Mouse (Mus musculus): ENCODE results near the gene Trak1. TPM values are rescaled to one million over a fixed set of nuclear protein-coding genes. Genes with fewer than 3 reads are reported as not detected.

Gene Trak1
- polyA plus RNA-seq, 1 experiment from 2014 or later, result 60.6 TPM

DNA sequence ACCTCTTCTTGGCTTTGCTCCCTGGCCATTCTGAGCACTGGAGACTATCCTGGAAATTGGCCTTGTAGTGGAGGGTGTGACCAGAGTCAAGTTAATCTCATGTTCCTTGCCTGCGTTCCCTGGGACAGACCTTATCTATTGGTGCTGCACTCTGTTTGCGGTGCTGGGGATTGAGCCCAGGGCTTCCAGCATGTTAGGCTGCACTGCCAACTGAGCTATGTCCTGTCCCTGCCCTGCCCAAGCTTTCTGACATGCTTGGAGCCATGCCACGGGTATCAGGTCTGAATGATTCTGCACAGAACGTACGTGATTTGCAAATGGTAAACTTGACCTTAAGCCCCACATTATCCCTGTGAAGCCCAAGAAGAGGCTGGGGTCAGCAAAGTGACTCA lies 77.6 kb downstream of the Trak1 start:
- peaks cover 24% of the 10 kb centered on the region for H3K4me1 ChIP-seq (ENCODE audit: control insufficient read depth, insufficient read depth, low read length)
- H3K27ac ChIP-seq (ENCODE audit: low read length), result no peak overlapping the region
- H3K9me3 ChIP-seq (replicated peaks; ENCODE audit: control insufficient read depth, low read length, poor library complexity, severe bottlenecking), result no peaks in the 10 kb centered on the region
- H3K9ac ChIP-seq (ENCODE audit: low read depth, low read length), result no peak overlapping the region
- H3K4me2 ChIP-seq (ENCODE audit: low read length), result no peak overlapping the region
- ATAC-seq, result no peak
- 88% methylated on average over 5 of the region's 5 CpGs for WGBS
- H3K36me3 ChIP-seq (ENCODE audit: control insufficient read depth, insufficient read depth, low read length), result no peaks in the 10 kb centered on the region
- H3K4me3 ChIP-seq (ENCODE audit: low read depth, low read length), result no peak overlapping the region
- no peaks in the 10 kb centered on the region for H3K27me3 ChIP-seq (ENCODE audit: control insufficient read depth, insufficient read depth, low read depth, low read length)

DNA sequence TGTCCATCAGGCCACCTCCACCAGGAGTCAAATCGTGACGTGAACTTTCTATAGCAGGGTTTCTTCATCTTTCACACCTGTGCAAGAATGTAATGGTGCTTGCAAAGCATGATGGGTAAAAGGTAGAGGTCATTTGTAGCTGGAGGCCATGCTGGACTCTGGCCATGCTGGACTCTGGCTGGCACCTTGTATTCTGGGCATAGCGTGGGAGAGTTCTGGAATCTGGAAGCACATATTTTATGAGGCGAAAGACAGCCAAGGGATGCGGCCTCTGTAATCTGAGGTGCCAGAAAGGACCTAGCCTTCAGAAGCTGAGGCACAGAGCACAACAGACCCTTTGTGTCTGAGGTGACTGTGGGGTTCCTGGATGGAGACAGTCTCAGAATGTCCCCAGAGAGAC lies 78.8 kb downstream of the Trak1 start:
- no peak overlapping the region for H3K4me2 ChIP-seq (ENCODE audit: low read length)
- no peak overlapping the region for H3K4me3 ChIP-seq (ENCODE audit: low read depth, low read length)
- ATAC-seq, result no peak
- H3K9me3 ChIP-seq (replicated peaks; ENCODE audit: control insufficient read depth, low read length, poor library complexity, severe bottlenecking), result no peaks in the 10 kb centered on the region
- no peak overlapping the region for H3K27ac ChIP-seq (ENCODE audit: low read length)
- no peaks in the 10 kb centered on the region for H3K36me3 ChIP-seq (ENCODE audit: control insufficient read depth, insufficient read depth, low read length)
- no peak overlapping the region for H3K9ac ChIP-seq (ENCODE audit: low read depth, low read length)
- no peaks in the 10 kb centered on the region for H3K27me3 ChIP-seq (ENCODE audit: control insufficient read depth, insufficient read depth, low read depth, low read length)
- H3K4me1 ChIP-seq (ENCODE audit: control insufficient read depth, insufficient read depth, low read length), result peaks cover 19% of the 10 kb centered on the region
- WGBS, result 86% methylated on average over 5 of the region's 5 CpGs

- Histone ChIP-seq H3K27ac (ENCODE audit: low read length) (no peak overlapping the region), H3K4me3 (ENCODE audit: low read depth, low read length) (no peak overlapping the region), H3K27me3 (ENCODE audit: control insufficient read depth, insufficient read depth, low read depth, low read length) (no peaks in the 10 kb centered on the region), H3K4me1 (ENCODE audit: control insufficient read depth, insufficient read depth, low read length) (peaks cover 12% of the 10 kb centered on the region), H3K9me3 (replicated peaks; ENCODE audit: control insufficient read depth, low read length, poor library complexity, severe bottlenecking) (no peaks in the 10 kb centered on the region), H3K4me2 (ENCODE audit: low read length) (no peak overlapping the region), H3K9ac (ENCODE audit: low read depth, low read length) (no peak overlapping the region), H3K36me3 (ENCODE audit: control insufficient read depth, insufficient read depth, low read length) (no peaks in the 10 kb centered on the region)
- ATAC-seq, result no peak
- 87% methylated on average over 8 of the region's 11 CpGs for WGBS
Observed at GRCm38 (mm10) chr9:121380310-121380920, 83.1 kb downstream of the Trak1 start.

GRCm38 (mm10) chr9:121381678-121382297 lies 84.5 kb downstream of the Trak1 start:
- no peaks in the 10 kb centered on the region for H3K36me3 ChIP-seq (ENCODE audit: control insufficient read depth, insufficient read depth, low read length)
- ATAC-seq, result no peak
- peaks cover 16% of the 10 kb centered on the region for H3K4me1 ChIP-seq (ENCODE audit: control insufficient read depth, insufficient read depth, low read length)
- H3K9me3 ChIP-seq (replicated peaks; ENCODE audit: control insufficient read depth, low read length, poor library complexity, severe bottlenecking), result no peaks in the 10 kb centered on the region
- no peak overlapping the region for H3K4me3 ChIP-seq (ENCODE audit: low read depth, low read length)
- no peak overlapping the region for H3K4me2 ChIP-seq (ENCODE audit: low read length)
- 69% methylated on average over 17 of the region's 17 CpGs for WGBS
- H3K9ac ChIP-seq (ENCODE audit: low read depth, low read length), result no peak overlapping the region
- no peak overlapping the region for H3K27ac ChIP-seq (ENCODE audit: low read length)
- H3K27me3 ChIP-seq (ENCODE audit: control insufficient read depth, insufficient read depth, low read depth, low read length), result no peaks in the 10 kb centered on the region

DNA sequence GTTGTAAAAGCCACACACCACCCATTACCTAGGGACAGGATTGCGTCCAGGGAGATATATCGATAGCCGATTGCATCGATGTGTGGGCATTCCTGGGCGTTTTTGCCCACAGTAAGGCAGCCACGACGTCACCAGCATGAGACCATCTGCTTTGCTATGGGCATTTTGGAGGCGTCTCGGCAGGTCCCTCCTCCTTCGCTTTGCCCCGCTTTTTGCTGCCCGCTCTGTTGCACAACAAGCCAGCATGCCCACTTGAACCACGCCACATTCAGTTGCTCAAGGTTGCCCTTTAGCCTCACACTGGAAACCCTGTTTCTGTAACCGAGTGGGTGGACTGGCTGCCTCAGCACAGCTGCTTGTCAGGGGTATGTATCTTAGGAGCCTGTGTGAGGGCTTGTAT lies 85.3 kb downstream of the Trak1 start:
- no peaks in the 10 kb centered on the region for H3K36me3 ChIP-seq (ENCODE audit: control insufficient read depth, insufficient read depth, low read length)
- H3K4me3 ChIP-seq (ENCODE audit: low read depth, low read length), result no peak overlapping the region
- H3K4me1 ChIP-seq (ENCODE audit: control insufficient read depth, insufficient read depth, low read length), result peaks cover 17% of the 10 kb centered on the region
- H3K4me2 ChIP-seq (ENCODE audit: low read length), result no peak overlapping the region
- H3K27me3 ChIP-seq (ENCODE audit: control insufficient read depth, insufficient read depth, low read depth, low read length), result no peaks in the 10 kb centered on the region
- no peak overlapping the region for H3K27ac ChIP-seq (ENCODE audit: low read length)
- H3K9ac ChIP-seq (ENCODE audit: low read depth, low read length), result no peak overlapping the region
- 89% methylated on average over 14 of the region's 14 CpGs for WGBS
- no peaks in the 10 kb centered on the region for H3K9me3 ChIP-seq (replicated peaks; ENCODE audit: control insufficient read depth, low read length, poor library complexity, severe bottlenecking)
- no peak for ATAC-seq

DNA sequence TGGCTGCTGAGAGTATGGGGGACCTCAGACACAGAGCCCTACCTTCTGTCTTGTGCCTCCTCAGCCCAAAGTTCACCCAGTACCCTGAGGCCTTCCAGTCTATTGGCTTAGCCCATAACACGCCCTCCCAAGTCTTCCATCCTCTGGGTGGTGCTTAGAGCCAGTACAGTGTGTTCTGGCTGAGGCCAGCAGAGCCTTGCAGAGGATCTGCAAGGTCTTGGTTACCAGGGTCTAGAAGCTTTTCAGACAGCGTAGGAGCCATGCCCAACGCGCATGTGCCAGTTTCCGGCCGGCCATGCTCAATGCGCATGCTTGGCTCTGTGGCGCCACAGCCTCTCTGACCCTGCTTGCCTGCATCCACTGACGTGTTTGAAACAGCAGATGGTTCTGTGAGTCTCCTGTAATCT lies 85.9 kb downstream of the Trak1 start:
- no peak overlapping the region for H3K4me2 ChIP-seq (ENCODE audit: low read length)
- H3K4me1 ChIP-seq (ENCODE audit: control insufficient read depth, insufficient read depth, low read length), result peaks cover 22% of the 10 kb centered on the region
- H3K36me3 ChIP-seq (ENCODE audit: control insufficient read depth, insufficient read depth, low read length), result no peaks in the 10 kb centered on the region
- H3K9me3 ChIP-seq (replicated peaks; ENCODE audit: control insufficient read depth, low read length, poor library complexity, severe bottlenecking), result no peaks in the 10 kb centered on the region
- H3K9ac ChIP-seq (ENCODE audit: low read depth, low read length), result no peak overlapping the region
- ATAC-seq, result no peak
- no peaks in the 10 kb centered on the region for H3K27me3 ChIP-seq (ENCODE audit: control insufficient read depth, insufficient read depth, low read depth, low read length)
- no peak overlapping the region for H3K4me3 ChIP-seq (ENCODE audit: low read depth, low read length)
- H3K27ac ChIP-seq (ENCODE audit: low read length), result no peak overlapping the region
- WGBS, result 90% methylated on average over 9 of the region's 9 CpGs

GRCm38 (mm10) chr9:121384620-121385019 lies 87.3 kb downstream of the Trak1 start:
- 91% methylated on average over 7 of the region's 7 CpGs for whole genome bisulfite sequencing
- Histone ChIP-seq H3K4me2 (ENCODE audit: low read length) (no peak overlapping the region), H3K27ac (ENCODE audit: low read length) (no peak overlapping the region), H3K36me3 (ENCODE audit: control insufficient read depth, insufficient read depth, low read length) (no peaks in the 10 kb centered on the region), H3K4me1 (ENCODE audit: control insufficient read depth, insufficient read depth, low read length) (peaks cover 26% of the 10 kb centered on the region), H3K27me3 (ENCODE audit: control insufficient read depth, insufficient read depth, low read depth, low read length) (no peaks in the 10 kb centered on the region), H3K9ac (ENCODE audit: low read depth, low read length) (no peak overlapping the region), H3K4me3 (ENCODE audit: low read depth, low read length) (no peak overlapping the region), H3K9me3 (replicated peaks; ENCODE audit: control insufficient read depth, low read length, poor library complexity, severe bottlenecking) (no peaks in the 10 kb centered on the region)
- ATAC-seq, result no peak

- 32% methylated on average over 16 of the region's 16 CpGs for WGBS
- no peaks in the 10 kb centered on the region for H3K9me3 ChIP-seq (replicated peaks; ENCODE audit: control insufficient read depth, low read length, poor library complexity, severe bottlenecking)
- no peaks in the 10 kb centered on the region for H3K36me3 ChIP-seq (ENCODE audit: control insufficient read depth, insufficient read depth, low read length)
- H3K9ac ChIP-seq (ENCODE audit: low read depth, low read length), result 0 out of 2 replicates have a peak overlapping the region, but pooled peaks have one; percentile 20
- H3K4me2 ChIP-seq (ENCODE audit: low read length), result no peak overlapping the region
- no peaks in the 10 kb centered on the region for H3K27me3 ChIP-seq (ENCODE audit: control insufficient read depth, insufficient read depth, low read depth, low read length)
- H3K4me1 ChIP-seq (ENCODE audit: control insufficient read depth, insufficient read depth, low read length), result peaks cover 26% of the 10 kb centered on the region
- peak overlapping the region; percentile 47; the same call in 1 of the 2 replicates for H3K27ac ChIP-seq (ENCODE audit: low read length)
- no peak overlapping the region for H3K4me3 ChIP-seq (ENCODE audit: low read depth, low read length)
- no peak for ATAC-seq
Observed at GRCm38 (mm10) chr9:121385091-121385748, 87.9 kb downstream of the Trak1 start.

- Histone ChIP-seq H3K4me3 (ENCODE audit: low read depth, low read length) (no peak overlapping the region), H3K27me3 (ENCODE audit: control insufficient read depth, insufficient read depth, low read depth, low read length) (no peaks in the 10 kb centered on the region), H3K9ac (ENCODE audit: low read depth, low read length) (0 out of 2 replicates have a peak overlapping the region, but pooled peaks have one; percentile 20), H3K27ac (ENCODE audit: low read length) (peak overlapping the region; percentile 15; the same call in 1 of the 2 replicates), H3K36me3 (ENCODE audit: control insufficient read depth, insufficient read depth, low read length) (no peaks in the 10 kb centered on the region), H3K9me3 (replicated peaks; ENCODE audit: control insufficient read depth, low read length, poor library complexity, severe bottlenecking) (no peaks in the 10 kb centered on the region), H3K4me1 (ENCODE audit: control insufficient read depth, insufficient read depth, low read length) (peaks cover 26% of the 10 kb centered on the region), H3K4me2 (ENCODE audit: low read length) (no peak overlapping the region)
- ATAC-seq, result no peak
- 73% methylated on average over 12 of the region's 12 CpGs for WGBS
Observed at GRCm38 (mm10) chr9:121385749-121386350, 88.5 kb downstream of the Trak1 start.

All from midbrain, embryonic 16.5 days (tissue).